Mouse (Mus musculus): ENCODE measurements around the gene Tubgcp5. TPM values are rescaled to one million over a fixed set of nuclear protein-coding genes. Genes with fewer than 3 reads are reported as not detected.

Tubgcp5 gene
- polyA plus RNA-seq, 1 experiment from 2014 or later = 18.1 TPM

- no peak for ATAC-seq (ENCODE audit: extremely low read depth, insufficient number of reproducible peaks, low FRiP score, low TSS enrichment)
- Histone ChIP-seq H3K36me3 (peaks cover 6% of the 10 kb centered on the region; the same call in 1 of the 2 replicates), H3K4me1 (peaks cover 46% of the 10 kb centered on the region), H3K27ac (replicated peaks) (no peak overlapping the region), H3K4me2 (no peak overlapping the region), H3K27me3 (replicated peaks) (no peaks in the 10 kb centered on the region), H3K9me3 (no peaks in the 10 kb centered on the region), H3K4me3 (no peak overlapping the region), H3K9ac (no peak overlapping the region)
- WGBS = 81% methylated on average over 3 of the region's 3 CpGs
Measured at GRCm38 (mm10) chr7:55855597-55855996, 61.6 kb downstream of the Tubgcp5 start.

DNA sequence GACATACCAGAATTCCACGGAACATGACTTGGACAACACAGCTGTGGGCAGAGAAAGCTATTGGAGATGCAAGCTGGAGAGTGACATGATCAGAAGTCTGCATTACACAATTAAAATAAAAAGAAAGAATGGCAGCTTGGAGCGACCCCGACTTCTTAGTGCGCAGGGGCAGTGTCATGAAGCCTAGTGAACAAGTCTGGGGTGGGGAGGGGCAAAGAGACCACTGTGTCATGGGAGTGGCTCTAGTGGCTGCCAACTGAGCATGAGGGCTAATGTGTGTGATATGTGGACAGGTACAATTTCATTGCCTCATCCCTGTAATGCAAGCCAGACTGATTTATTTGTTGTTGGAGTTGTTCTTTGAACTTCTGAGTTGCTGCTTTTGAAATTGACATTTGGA lies 62.8 kb downstream of the Tubgcp5 start:
- no peak for ATAC-seq (ENCODE audit: extremely low read depth, insufficient number of reproducible peaks, low FRiP score, low TSS enrichment)
- H3K9me3 ChIP-seq = no peaks in the 10 kb centered on the region
- no peak overlapping the region for H3K4me3 ChIP-seq
- WGBS = 88% methylated on average over 4 of the region's 4 CpGs
- no peak overlapping the region for H3K4me2 ChIP-seq
- H3K4me1 ChIP-seq = peaks cover 39% of the 10 kb centered on the region
- H3K27me3 ChIP-seq (replicated peaks) = no peaks in the 10 kb centered on the region
- no peak overlapping the region for H3K9ac ChIP-seq
- H3K36me3 ChIP-seq = peaks cover 6% of the 10 kb centered on the region; the same call in 1 of the 2 replicates
- no peak overlapping the region for H3K27ac ChIP-seq (replicated peaks)

- ATAC-seq (ENCODE audit: extremely low read depth, insufficient number of reproducible peaks, low FRiP score, low TSS enrichment) = no peak
- H3K9ac ChIP-seq = no peak overlapping the region
- H3K27ac ChIP-seq (replicated peaks) = no peak overlapping the region
- 78% methylated on average over 2 of the region's 2 CpGs for WGBS
- H3K27me3 ChIP-seq (replicated peaks) = no peaks in the 10 kb centered on the region
- peaks cover 11% of the 10 kb centered on the region for H3K36me3 ChIP-seq
- no peaks in the 10 kb centered on the region for H3K9me3 ChIP-seq
- H3K4me1 ChIP-seq = peaks cover 31% of the 10 kb centered on the region
- no peak overlapping the region for H3K4me3 ChIP-seq
- H3K4me2 ChIP-seq = no peak overlapping the region
Measured at GRCm38 (mm10) chr7:55857729-55858128, 63.8 kb downstream of the Tubgcp5 start.

- no peak for ATAC-seq (ENCODE audit: extremely low read depth, insufficient number of reproducible peaks, low FRiP score, low TSS enrichment)
- H3K4me1 ChIP-seq = peaks cover 25% of the 10 kb centered on the region
- H3K4me3 ChIP-seq = no peak overlapping the region
- H3K36me3 ChIP-seq = peaks cover 11% of the 10 kb centered on the region
- WGBS = 83% methylated on average over 3 of the region's 3 CpGs
- H3K9me3 ChIP-seq = no peaks in the 10 kb centered on the region
- no peak overlapping the region for H3K4me2 ChIP-seq
- H3K27me3 ChIP-seq (replicated peaks) = no peaks in the 10 kb centered on the region
- H3K27ac ChIP-seq (replicated peaks) = no peak overlapping the region
- no peak overlapping the region for H3K9ac ChIP-seq
Measured at GRCm38 (mm10) chr7:55858836-55859517, 65.0 kb downstream of the Tubgcp5 start.

- Histone ChIP-seq H3K27me3 (replicated peaks) (no peaks in the 10 kb centered on the region), H3K4me2 (no peak overlapping the region), H3K9me3 (no peaks in the 10 kb centered on the region), H3K36me3 (peaks cover 11% of the 10 kb centered on the region), H3K4me1 (peaks cover 25% of the 10 kb centered on the region), H3K4me3 (no peak overlapping the region), H3K27ac (replicated peaks) (no peak overlapping the region), H3K9ac (no peak overlapping the region)
- no peak for ATAC-seq (ENCODE audit: extremely low read depth, insufficient number of reproducible peaks, low FRiP score, low TSS enrichment)
- 74% methylated on average over 2 of the region's 2 CpGs for WGBS
Measured at GRCm38 (mm10) chr7:55859518-55859872, 65.5 kb downstream of the Tubgcp5 start.

DNA sequence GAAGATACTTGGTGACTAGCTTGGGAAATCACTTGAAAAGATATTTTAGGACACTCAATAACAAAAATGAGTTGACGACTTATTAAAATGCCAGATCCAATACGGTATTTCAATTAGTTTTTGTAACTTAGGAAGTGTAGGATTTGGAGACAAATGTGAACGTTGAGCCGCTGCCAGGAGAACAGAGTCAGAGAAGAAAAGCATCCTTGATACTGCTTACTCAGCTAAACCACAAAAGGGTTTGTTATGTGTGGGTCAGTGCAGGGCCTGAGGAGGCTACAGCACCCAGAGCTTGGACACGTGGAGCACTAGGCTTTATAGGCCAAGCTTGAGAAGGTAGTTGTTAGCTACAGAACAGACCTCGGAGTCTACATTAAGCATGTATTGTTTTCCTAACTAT lies 66.0 kb downstream of the Tubgcp5 start:
- H3K27ac ChIP-seq (replicated peaks) = no peak overlapping the region
- no peak for ATAC-seq (ENCODE audit: extremely low read depth, insufficient number of reproducible peaks, low FRiP score, low TSS enrichment)
- H3K27me3 ChIP-seq (replicated peaks) = no peaks in the 10 kb centered on the region
- WGBS = 83% methylated on average over 6 of the region's 6 CpGs
- peaks cover 25% of the 10 kb centered on the region for H3K4me1 ChIP-seq
- no peaks in the 10 kb centered on the region for H3K9me3 ChIP-seq
- no peak overlapping the region for H3K4me2 ChIP-seq
- peaks cover 11% of the 10 kb centered on the region for H3K36me3 ChIP-seq
- H3K4me3 ChIP-seq = no peak overlapping the region
- no peak overlapping the region for H3K9ac ChIP-seq

GRCm38 (mm10) chr7:55861175-55861574 lies 67.2 kb downstream of the Tubgcp5 start:
- Histone ChIP-seq H3K4me3 (no peak overlapping the region), H3K9me3 (no peaks in the 10 kb centered on the region), H3K27ac (replicated peaks) (no peak overlapping the region), H3K9ac (no peak overlapping the region), H3K4me1 (peaks cover 29% of the 10 kb centered on the region), H3K36me3 (peaks cover 11% of the 10 kb centered on the region), H3K27me3 (replicated peaks) (no peaks in the 10 kb centered on the region), H3K4me2 (no peak overlapping the region)
- WGBS = 75% methylated on average over 4 of the region's 4 CpGs
- no peak for ATAC-seq (ENCODE audit: extremely low read depth, insufficient number of reproducible peaks, low FRiP score, low TSS enrichment)

DNA sequence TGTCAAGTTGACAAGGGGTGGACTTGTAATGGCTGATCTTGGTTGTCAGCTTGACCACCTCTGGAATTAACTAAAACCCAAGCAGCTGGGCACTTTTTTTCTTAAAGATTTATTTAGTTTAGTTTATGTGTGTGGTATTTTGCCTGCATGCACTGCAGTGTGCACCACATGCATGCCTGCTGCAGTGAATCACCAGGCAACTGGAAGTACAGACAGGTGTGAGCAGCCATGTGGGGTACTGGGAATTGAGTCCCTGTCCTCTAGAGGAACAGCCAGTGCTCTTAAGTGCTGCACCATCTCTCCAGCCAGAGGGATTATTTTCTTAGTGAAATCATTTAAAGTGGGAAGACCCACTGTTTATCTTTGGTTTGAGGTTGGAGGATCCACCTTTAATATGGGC lies 71.1 kb downstream of the Tubgcp5 start:
- Histone ChIP-seq H3K4me2 (no peak overlapping the region), H3K36me3 (peaks cover 6% of the 10 kb centered on the region; the same call in 1 of the 2 replicates), H3K9me3 (no peaks in the 10 kb centered on the region), H3K9ac (no peak overlapping the region), H3K4me1 (peaks cover 18% of the 10 kb centered on the region), H3K27ac (replicated peaks) (no peak overlapping the region), H3K4me3 (no peak overlapping the region), H3K27me3 (replicated peaks) (no peaks in the 10 kb centered on the region)
- ATAC-seq (ENCODE audit: extremely low read depth, insufficient number of reproducible peaks, low FRiP score, low TSS enrichment) = no peak

GRCm38 (mm10) chr7:55865750-55866416 lies 71.9 kb downstream of the Tubgcp5 start:
- H3K27me3 ChIP-seq (replicated peaks) = no peaks in the 10 kb centered on the region
- no peak overlapping the region for H3K4me3 ChIP-seq
- no peak for ATAC-seq (ENCODE audit: extremely low read depth, insufficient number of reproducible peaks, low FRiP score, low TSS enrichment)
- H3K36me3 ChIP-seq = peaks cover 6% of the 10 kb centered on the region; the same call in 1 of the 2 replicates
- WGBS = 67% methylated on average over 8 of the region's 8 CpGs
- no peaks in the 10 kb centered on the region for H3K9me3 ChIP-seq
- H3K27ac ChIP-seq (replicated peaks) = no peak overlapping the region
- peaks cover 16% of the 10 kb centered on the region; the same call in 1 of the 2 replicates for H3K4me1 ChIP-seq
- H3K9ac ChIP-seq = no peak overlapping the region
- H3K4me2 ChIP-seq = no peak overlapping the region

DNA sequence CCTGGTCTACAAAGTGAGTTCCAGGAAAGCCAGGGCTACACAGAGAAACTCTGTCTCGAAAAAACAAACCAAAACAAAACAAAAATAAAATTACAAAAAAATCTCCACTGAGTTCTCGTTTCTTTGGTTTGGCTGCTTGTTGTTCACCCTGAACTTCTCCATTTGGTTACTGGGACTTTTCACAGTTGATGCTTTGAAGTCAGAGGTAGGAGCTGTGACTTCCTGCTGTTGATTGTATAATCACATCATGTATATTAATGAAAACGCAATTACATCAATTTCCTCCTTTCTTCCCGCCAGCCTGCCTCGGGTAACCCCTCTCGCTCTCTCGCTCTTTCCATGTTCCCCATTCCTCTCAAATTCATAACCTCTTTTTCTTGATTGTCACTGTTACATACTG lies 74.3 kb downstream of the Tubgcp5 start:
- Histone ChIP-seq H3K4me2 (no peak overlapping the region), H3K27me3 (replicated peaks) (no peaks in the 10 kb centered on the region), H3K27ac (replicated peaks) (no peak overlapping the region), H3K9ac (no peak overlapping the region), H3K4me1 (peaks cover 19% of the 10 kb centered on the region; the same call in 1 of the 2 replicates), H3K9me3 (no peaks in the 10 kb centered on the region), H3K36me3 (peaks cover 14% of the 10 kb centered on the region), H3K4me3 (no peak overlapping the region)
- no peak for ATAC-seq (ENCODE audit: extremely low read depth, insufficient number of reproducible peaks, low FRiP score, low TSS enrichment)
- 80% methylated on average over 7 of the region's 7 CpGs for WGBS

GRCm38 (mm10) chr7:55869220-55869619 lies 75.3 kb downstream of the Tubgcp5 start:
- no peak overlapping the region for H3K4me2 ChIP-seq
- no peak overlapping the region for H3K9ac ChIP-seq
- ATAC-seq (ENCODE audit: extremely low read depth, insufficient number of reproducible peaks, low FRiP score, low TSS enrichment) = no peak
- H3K4me3 ChIP-seq = no peak overlapping the region
- peaks cover 23% of the 10 kb centered on the region for H3K36me3 ChIP-seq
- H3K27ac ChIP-seq (replicated peaks) = no peak overlapping the region
- H3K9me3 ChIP-seq = no peaks in the 10 kb centered on the region
- peaks cover 19% of the 10 kb centered on the region; the same call in 1 of the 2 replicates for H3K4me1 ChIP-seq
- WGBS = 85% methylated on average over 3 of the region's 3 CpGs
- H3K27me3 ChIP-seq (replicated peaks) = no peaks in the 10 kb centered on the region

All from heart, embryonic 13.5 days (tissue).